Comparison of ENCODE assay signal across 8 mouse cellular contexts in the genomic region with DNA sequence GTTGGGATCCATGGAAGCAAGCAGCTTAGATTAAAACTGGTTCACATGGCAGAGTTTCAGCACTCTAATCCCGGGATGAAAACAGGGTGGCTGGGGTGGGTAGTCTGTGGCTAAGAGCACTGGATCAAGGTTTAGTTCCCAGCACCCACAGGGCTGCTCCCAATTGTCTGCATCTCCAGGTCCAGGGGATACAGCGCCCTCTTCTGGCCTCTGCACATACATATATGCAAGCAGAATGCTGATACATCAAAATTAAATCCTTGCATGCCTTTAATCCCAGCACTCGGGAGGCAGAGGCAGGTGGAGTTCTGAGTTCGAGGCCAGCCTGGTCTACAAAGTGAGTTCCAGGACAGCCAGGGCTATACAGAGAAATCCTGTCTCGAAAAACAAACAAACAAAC. TPM values are rescaled to one million over a fixed set of nuclear protein-coding genes. Genes with fewer than 3 reads are reported as not detected.
DNase-seq lines count a peak whose midpoint lies in the region; ATAC-seq and TF ChIP-seq lines count a peak whose summit lies in the region.
"Not testable (repeated sequence)": the region's sequence is repeated elsewhere in the genome, so short reads cannot be mapped to it uniquely, and the experiment has no call there.

No protein-coding gene starts in this region.

- in situ Hi-C loops in ES-E14 (cut with MboI; ENCODE audit: low sequenced_read_pairs in 2 of 2, unreplicated experiment in 2 of 2): loop anchor here in 1 of 2 experiments (10.0 kb wide), 1 partner anchor 254 kb away; a partner anchor contains a TSS

- peak; percentile 39 for TF ChIP-seq CTCF in lung, postnatal 0 days (IDR thresholded peaks at IDR 0.05)

- not testable (repeated sequence) for H3K27me3 ChIP-seq in heart, embryonic 11.5 days (ENCODE audit: control insufficient read depth, insufficient read depth, low read length); intestine, embryonic 16.5 days (replicated peaks; ENCODE audit: control insufficient read depth, insufficient read depth, low read length); limb, embryonic 12.5 days; lung, postnatal 0 days (replicated peaks; ENCODE audit: insufficient read depth, low read length)

- not testable (repeated sequence) for H3K9me3 ChIP-seq in ES-E14 (ENCODE audit: control insufficient read depth, insufficient read depth, low read depth, low read length); heart, embryonic 11.5 days (replicated peaks; ENCODE audit: control insufficient read depth, low read length); intestine, embryonic 16.5 days (ENCODE audit: control insufficient read depth, low read length); limb, embryonic 12.5 days; lung, postnatal 0 days (ENCODE audit: low read length)

- H3K9ac ChIP-seq in ES-E14 (ENCODE audit: insufficient read depth, low read depth, low read length, poor library complexity, severe bottlenecking): peak overlapping the region; percentile 57; the same call in 1 of the 2 replicates
- not testable (repeated sequence) for H3K9ac ChIP-seq in heart, embryonic 11.5 days (ENCODE audit: low read depth, low read length); intestine, embryonic 16.5 days (ENCODE audit: low read depth, low read length); limb, embryonic 12.5 days (replicated peaks); lung, postnatal 0 days (replicated peaks; ENCODE audit: low read depth)

- H3K4me2 ChIP-seq in heart, embryonic 11.5 days: peak overlapping the region; percentile 68
- H3K4me2 ChIP-seq in intestine, embryonic 16.5 days (ENCODE audit: low read depth, low read length): peak overlapping the region; percentile 67; the same call in 1 of the 2 replicates
- peak overlapping the region; percentile 71 for H3K4me2 ChIP-seq in limb, embryonic 12.5 days
- not testable (repeated sequence) for H3K4me2 ChIP-seq in lung, postnatal 0 days (replicated peaks; ENCODE audit: low read depth, low read length)

- H3K4me3 ChIP-seq in ES-E14 (ENCODE audit: insufficient read depth in 1 of 2, low read depth in 1 of 2, low read length in 2 of 2, poor library complexity in 1 of 2, severe bottlenecking in 1 of 2): peak overlapping the region; percentile 13 to 37; a peak in 3 of 4 replicates
- not testable (repeated sequence) for H3K4me3 ChIP-seq in heart, embryonic 11.5 days (ENCODE audit: low read depth, low read length); intestine, embryonic 16.5 days (ENCODE audit: low read length); limb, embryonic 12.5 days (replicated peaks); lung, postnatal 0 days (ENCODE audit: low read depth, low read length)

- not testable (repeated sequence) for TF ChIP-seq EP300 in lung, postnatal 0 days (IDR thresholded peaks at IDR 0.05)

- peaks cover 29% of the 10 kb centered on the region for H3K36me3 ChIP-seq in ES-E14 (ENCODE audit: control insufficient read depth, insufficient read depth, low read length, poor library complexity, severe bottlenecking)
- not testable (repeated sequence) for H3K36me3 ChIP-seq in heart, embryonic 11.5 days (ENCODE audit: control insufficient read depth, insufficient read depth, low read length); intestine, embryonic 16.5 days (ENCODE audit: control insufficient read depth, insufficient read depth, low read length); lung, postnatal 0 days (ENCODE audit: insufficient read depth, low read length)
- H3K36me3 ChIP-seq in limb, embryonic 12.5 days: peaks cover 38% of the 10 kb centered on the region

- H3K27ac ChIP-seq in ES-E14 (ENCODE audit: insufficient read depth, low read depth, low read length, poor library complexity, severe bottlenecking); heart, embryonic 11.5 days (ENCODE audit: low read depth, low read length); intestine, embryonic 16.5 days (ENCODE audit: low read length); limb, embryonic 12.5 days; lung, postnatal 0 days (ENCODE audit: low read length): not testable (repeated sequence)

- not testable (repeated sequence) for ATAC-seq in heart, embryonic 11.5 days (replicated peaks; ENCODE audit: insufficient number of reproducible peaks, low FRiP score, low TSS enrichment); intestine, embryonic 16.5 days; limb, embryonic 12.5 days (ENCODE audit: insufficient number of reproducible peaks, insufficient read depth, low FRiP score, low TSS enrichment, low read depth); lung, postnatal 0 days

- peaks cover 0 to 11% of the 10 kb centered on the region in 2 experiments; a peak in 2 of 4 replicates for H3K4me1 ChIP-seq in ES-E14 (ENCODE audit: control insufficient read depth in 2 of 2, insufficient read depth in 2 of 2, low read length in 2 of 2, poor library complexity in 1 of 2)
- H3K4me1 ChIP-seq in heart, embryonic 11.5 days (ENCODE audit: control insufficient read depth, insufficient read depth, low read length); intestine, embryonic 16.5 days (ENCODE audit: control insufficient read depth, insufficient read depth, low read length); lung, postnatal 0 days (ENCODE audit: insufficient read depth, low read depth, low read length): not testable (repeated sequence)
- peaks cover 13% of the 10 kb centered on the region for H3K4me1 ChIP-seq in limb, embryonic 12.5 days (replicated peaks)

- WGBS in heart, embryonic 11.5 days (ENCODE audit: insufficient replicate concordance): 74% methylated on average over 5 of the region's 5 CpGs
- 76% methylated on average over 5 of the region's 5 CpGs for WGBS in intestine, embryonic 16.5 days
- WGBS in limb, embryonic 12.5 days: 79% methylated on average over 5 of the region's 5 CpGs
- WGBS in lung, postnatal 0 days: 76% methylated on average over 5 of the region's 5 CpGs

- DNase-seq in ES-E14 (ENCODE audit: low read depth, low spot score); lung, postnatal 0 days (ENCODE audit: low spot score): not testable (repeated sequence)
- DNase-seq in cerebellum, postnatal 10 days: peak; percentile 42 to 53
- peak; percentile 13 for DNase-seq in neural tube, embryonic 10.5 days (ENCODE audit: extremely low spot score, low spot score)
- DNase-seq in thymus, postnatal 14 days: peak; percentile 47

TF ChIP-seq in ES-E14, 5 proteins besides CTCF, POLR2A, EP300 and RAD21:
- TF ChIP-seq MAFK (IDR thresholded peaks at IDR 0.05; ENCODE audit: insufficient read depth, low read depth, low read length): peak; percentile 78

RNA-seq across cellular contexts. Expression of a gene that starts 5.7 kb away (rescaled TPM):
- total RNA-seq in ES-E14 (2012; rRNA removed): 308 and 393 TPM in 2 replicates
- 360 and 371 TPM in 2 replicates for polyA plus RNA-seq in heart, embryonic 11.5 days (2014; fragmentation: Nextera tagmentation; extraction: Ambion mirVana)
- 390 and 416 TPM in 2 replicates for polyA plus RNA-seq in intestine, embryonic 16.5 days (2015; fragmentation: Nextera tagmentation; extraction: Ambion mirVana)
- 441 and 447 TPM in 2 replicates for polyA plus RNA-seq in limb, embryonic 12.5 days (2016; fragmentation: Nextera tagmentation; extraction: Ambion mirVana)
- 229 and 241 TPM in 2 replicates for polyA plus RNA-seq in lung, postnatal 0 days (2015; fragmentation: Nextera tagmentation; extraction: Ambion mirVana)

RNA-seq across cellular contexts. Expression of a gene that starts 5.8 kb away (rescaled TPM):
- 0.27 and 0.42 TPM in 2 replicates for total RNA-seq in ES-E14 (2012; rRNA removed)
- 0.11 and 0.29 TPM in 2 replicates for polyA plus RNA-seq in heart, embryonic 11.5 days (2014; fragmentation: Nextera tagmentation; extraction: Ambion mirVana)
- polyA plus RNA-seq in intestine, embryonic 16.5 days (2015; fragmentation: Nextera tagmentation; extraction: Ambion mirVana): 2.4 and 2.5 TPM in 2 replicates
- 0.45 and 0.69 TPM in 2 replicates for polyA plus RNA-seq in limb, embryonic 12.5 days (2016; fragmentation: Nextera tagmentation; extraction: Ambion mirVana)
- 1.1 and 4.4 TPM in 2 replicates for polyA plus RNA-seq in lung, postnatal 0 days (2015; fragmentation: Nextera tagmentation; extraction: Ambion mirVana)

RNA-seq across cellular contexts. Expression of a gene that starts 54.8 kb away (rescaled TPM):
- 22.8 and 38.0 TPM in 2 replicates for total RNA-seq in ES-E14 (2012; rRNA removed)
- polyA plus RNA-seq in heart, embryonic 11.5 days (2014; fragmentation: Nextera tagmentation; extraction: Ambion mirVana): 17.0 and 20.7 TPM in 2 replicates
- polyA plus RNA-seq in intestine, embryonic 16.5 days (2015; fragmentation: Nextera tagmentation; extraction: Ambion mirVana): 28.0 and 28.2 TPM in 2 replicates
- polyA plus RNA-seq in limb, embryonic 12.5 days (2016; fragmentation: Nextera tagmentation; extraction: Ambion mirVana): 25.7 and 29.0 TPM in 2 replicates
- polyA plus RNA-seq in lung, postnatal 0 days (2015; fragmentation: Nextera tagmentation; extraction: Ambion mirVana): 104 and 106 TPM in 2 replicates
